Mouse (Mus musculus): ENCODE measurements around the gene Vps13d. TPM values are rescaled to one million over a fixed set of nuclear protein-coding genes. Genes with fewer than 3 reads are reported as not detected.

The Vps13d gene
- polyA plus RNA-seq, 1 experiment from 2014 or later: 12.1 TPM

GRCm38 (mm10) chr4:145203305-145203704 lies 8.5 kb upstream of the Vps13d start:
- no peak for DNase-seq (ENCODE audit: low spot score)
- H3K9ac ChIP-seq: no peak overlapping the region
- no peaks in the 10 kb centered on the region for H3K27me3 ChIP-seq (ENCODE audit: control insufficient read depth, insufficient read depth, low read length)
- H3K9me3 ChIP-seq (ENCODE audit: control insufficient read depth, low read length): no peaks in the 10 kb centered on the region
- no peak overlapping the region for H3K27ac ChIP-seq
- no peak overlapping the region for H3K4me2 ChIP-seq (replicated peaks)
- H3K4me3 ChIP-seq (replicated peaks; ENCODE audit: low read length): no peak overlapping the region
- no peak for ATAC-seq (ENCODE audit: low FRiP score)
- H3K4me1 ChIP-seq (replicated peaks; ENCODE audit: control insufficient read depth, insufficient read depth, low read length): no peaks in the 10 kb centered on the region
- no peaks in the 10 kb centered on the region for H3K36me3 ChIP-seq (replicated peaks; ENCODE audit: control insufficient read depth, insufficient read depth)
- 71% methylated on average over 2 of the region's 2 CpGs for WGBS

- DNase-seq (ENCODE audit: low spot score): no peak
- no peaks in the 10 kb centered on the region for H3K36me3 ChIP-seq (replicated peaks; ENCODE audit: control insufficient read depth, insufficient read depth)
- H3K27ac ChIP-seq: no peak overlapping the region
- no peak overlapping the region for H3K9ac ChIP-seq
- WGBS: 80% methylated on average over 3 of the region's 3 CpGs
- no peak for ATAC-seq (ENCODE audit: low FRiP score)
- H3K27me3 ChIP-seq (ENCODE audit: control insufficient read depth, insufficient read depth, low read length): no peaks in the 10 kb centered on the region
- no peaks in the 10 kb centered on the region for H3K4me1 ChIP-seq (replicated peaks; ENCODE audit: control insufficient read depth, insufficient read depth, low read length)
- H3K4me2 ChIP-seq (replicated peaks): no peak overlapping the region
- no peaks in the 10 kb centered on the region for H3K9me3 ChIP-seq (ENCODE audit: control insufficient read depth, low read length)
- H3K4me3 ChIP-seq (replicated peaks; ENCODE audit: low read length): no peak overlapping the region
These were observed 6.6 kb upstream of the Vps13d start for GRCm38 (mm10) chr4:145201424-145201823.

- Histone ChIP-seq H3K4me2 (replicated peaks) (no peak overlapping the region), H3K36me3 (replicated peaks; ENCODE audit: control insufficient read depth, insufficient read depth) (no peaks in the 10 kb centered on the region), H3K4me1 (replicated peaks; ENCODE audit: control insufficient read depth, insufficient read depth, low read length) (no peaks in the 10 kb centered on the region), H3K27me3 (ENCODE audit: control insufficient read depth, insufficient read depth, low read length) (no peaks in the 10 kb centered on the region), H3K4me3 (replicated peaks; ENCODE audit: low read length) (no peak overlapping the region), H3K9ac (no peak overlapping the region), H3K9me3 (ENCODE audit: control insufficient read depth, low read length) (no peaks in the 10 kb centered on the region), H3K27ac (no peak overlapping the region)
- WGBS: 57% methylated on average over 11 of the region's 11 CpGs
- no peak for DNase-seq (ENCODE audit: low spot score)
- no peak for ATAC-seq (ENCODE audit: low FRiP score)
These were observed 5.3 kb upstream of the Vps13d start for GRCm38 (mm10) chr4:145199982-145200699.

GRCm38 (mm10) chr4:145196586-145196985 lies 1.8 kb upstream of the Vps13d start:
- H3K4me1 ChIP-seq (replicated peaks; ENCODE audit: control insufficient read depth, insufficient read depth, low read length): peaks cover 13% of the 10 kb centered on the region
- H3K4me3 ChIP-seq (replicated peaks; ENCODE audit: low read length): no peak overlapping the region
- ATAC-seq (ENCODE audit: low FRiP score) (no peak), DNase-seq (ENCODE audit: low spot score) (no peak)
- no peak overlapping the region for H3K9ac ChIP-seq
- H3K36me3 ChIP-seq (replicated peaks; ENCODE audit: control insufficient read depth, insufficient read depth): no peaks in the 10 kb centered on the region
- H3K9me3 ChIP-seq (ENCODE audit: control insufficient read depth, low read length): no peaks in the 10 kb centered on the region
- 85% methylated on average over 4 of the region's 4 CpGs for whole genome bisulfite sequencing
- H3K27me3 ChIP-seq (ENCODE audit: control insufficient read depth, insufficient read depth, low read length): no peaks in the 10 kb centered on the region
- H3K4me2 ChIP-seq (replicated peaks): no peak overlapping the region
- H3K27ac ChIP-seq: no peak overlapping the region

- peaks cover 13% of the 10 kb centered on the region for H3K4me1 ChIP-seq (replicated peaks; ENCODE audit: control insufficient read depth, insufficient read depth, low read length)
- H3K27ac ChIP-seq: no peak overlapping the region
- no peaks in the 10 kb centered on the region for H3K9me3 ChIP-seq (ENCODE audit: control insufficient read depth, low read length)
- peak overlapping the region; percentile 43 for H3K4me2 ChIP-seq (replicated peaks)
- DNase-seq (ENCODE audit: low spot score) (no peak), ATAC-seq (ENCODE audit: low FRiP score) (no peak)
- H3K9ac ChIP-seq: peak overlapping the region; percentile 92; the same call in 1 of the 2 replicates
- peaks cover 5% of the 10 kb centered on the region for H3K36me3 ChIP-seq (replicated peaks; ENCODE audit: control insufficient read depth, insufficient read depth)
- peak overlapping the region; percentile 92 for H3K4me3 ChIP-seq (replicated peaks; ENCODE audit: low read length)
- 23% methylated on average over 5 of the region's 5 CpGs for WGBS
- H3K27me3 ChIP-seq (ENCODE audit: control insufficient read depth, insufficient read depth, low read length): no peaks in the 10 kb centered on the region
These were observed 367 bp upstream of the Vps13d start for GRCm38 (mm10) chr4:145195172-145195571.

GRCm38 (mm10) chr4:145193991-145194511 lies 754 bp downstream of the Vps13d start:
- H3K4me3 ChIP-seq (replicated peaks; ENCODE audit: low read length): peak overlapping the region; percentile 92
- peaks cover 13% of the 10 kb centered on the region for H3K4me1 ChIP-seq (replicated peaks; ENCODE audit: control insufficient read depth, insufficient read depth, low read length)
- H3K27me3 ChIP-seq (ENCODE audit: control insufficient read depth, insufficient read depth, low read length): no peaks in the 10 kb centered on the region
- H3K36me3 ChIP-seq (replicated peaks; ENCODE audit: control insufficient read depth, insufficient read depth): peaks cover 14% of the 10 kb centered on the region
- H3K9ac ChIP-seq: peak overlapping the region; percentile 92
- WGBS: 1% methylated on average over 10 of the region's 10 CpGs
- peak overlapping the region; percentile 84 for H3K4me2 ChIP-seq (replicated peaks)
- ATAC-seq (ENCODE audit: low FRiP score) (peak; percentile 35), DNase-seq (ENCODE audit: low spot score) (no peak)
- H3K27ac ChIP-seq: peak overlapping the region; percentile 72
- H3K9me3 ChIP-seq (ENCODE audit: control insufficient read depth, low read length): no peaks in the 10 kb centered on the region

- Histone ChIP-seq H3K27ac (no peak overlapping the region), H3K4me1 (replicated peaks; ENCODE audit: control insufficient read depth, insufficient read depth, low read length) (peaks cover 13% of the 10 kb centered on the region), H3K9ac (peak overlapping the region; percentile 92), H3K36me3 (replicated peaks; ENCODE audit: control insufficient read depth, insufficient read depth) (peaks cover 20% of the 10 kb centered on the region), H3K27me3 (ENCODE audit: control insufficient read depth, insufficient read depth, low read length) (no peaks in the 10 kb centered on the region), H3K9me3 (ENCODE audit: control insufficient read depth, low read length) (no peaks in the 10 kb centered on the region), H3K4me2 (replicated peaks) (peak overlapping the region; percentile 84), H3K4me3 (replicated peaks; ENCODE audit: low read length) (peak overlapping the region; percentile 92)
- WGBS: 56% methylated on average over 3 of the region's 3 CpGs
- no peak for ATAC-seq (ENCODE audit: low FRiP score)
- no peak for DNase-seq (ENCODE audit: low spot score)
These were observed 1.4 kb downstream of the Vps13d start for GRCm38 (mm10) chr4:145193406-145193805.

- Histone ChIP-seq H3K4me1 (replicated peaks; ENCODE audit: control insufficient read depth, insufficient read depth, low read length) (peaks cover 13% of the 10 kb centered on the region), H3K36me3 (replicated peaks; ENCODE audit: control insufficient read depth, insufficient read depth) (peaks cover 21% of the 10 kb centered on the region), H3K27ac (no peak overlapping the region), H3K27me3 (ENCODE audit: control insufficient read depth, insufficient read depth, low read length) (no peaks in the 10 kb centered on the region), H3K4me3 (replicated peaks; ENCODE audit: low read length) (no peak overlapping the region), H3K9ac (no peak overlapping the region), H3K4me2 (replicated peaks) (no peak overlapping the region), H3K9me3 (ENCODE audit: control insufficient read depth, low read length) (no peaks in the 10 kb centered on the region)
- ATAC-seq (ENCODE audit: low FRiP score) (no peak), DNase-seq (ENCODE audit: low spot score) (no peak)
These were observed 2.1 kb downstream of the Vps13d start for GRCm38 (mm10) chr4:145192686-145193085.

GRCm38 (mm10) chr4:145188561-145188960 lies 6.2 kb downstream of the Vps13d start:
- no peak overlapping the region for H3K4me3 ChIP-seq (replicated peaks; ENCODE audit: low read length)
- ATAC-seq (ENCODE audit: low FRiP score) (no peak), DNase-seq (ENCODE audit: low spot score) (no peak)
- H3K4me1 ChIP-seq (replicated peaks; ENCODE audit: control insufficient read depth, insufficient read depth, low read length): peaks cover 6% of the 10 kb centered on the region
- no peaks in the 10 kb centered on the region for H3K27me3 ChIP-seq (ENCODE audit: control insufficient read depth, insufficient read depth, low read length)
- H3K36me3 ChIP-seq (replicated peaks; ENCODE audit: control insufficient read depth, insufficient read depth): peaks cover 52% of the 10 kb centered on the region
- H3K9ac ChIP-seq: no peak overlapping the region
- H3K27ac ChIP-seq: no peak overlapping the region
- 0 out of 2 replicates have a peak, but pooled peaks cover 4% of the 10 kb centered on the region for H3K9me3 ChIP-seq (ENCODE audit: control insufficient read depth, low read length)
- H3K4me2 ChIP-seq (replicated peaks): no peak overlapping the region
